Comparison of ENCODE assay signal across 37 mouse cellular contexts in genomic region chr4:98710891-98711290, GRCm38 (mm10). TPM values are rescaled to one million over a fixed set of nuclear protein-coding genes. Genes with fewer than 3 reads are reported as not detected.
"Had no signal": no experiment of that assay in that cellular context is flagged by ENCODE, and none has a peak within 500 bp of the region (broad histone marks: within the 10 kb centered on the region; RNA-seq: fewer than 3 reads in every experiment).

No protein-coding gene starts in this region.

- H3K36me3 ChIP-seq: heart, embryonic 12.5 days; heart, embryonic 15.5 days; hindbrain, embryonic 10.5 days; hindbrain, embryonic 12.5 days; hindbrain, embryonic 13.5 days; hindbrain, embryonic 15.5 days; intestine, embryonic 15.5 days; kidney, embryonic 15.5 days had no signal

- H3K27me3 ChIP-seq: heart, embryonic 12.5 days; heart, embryonic 13.5 days; heart, embryonic 15.5 days; hindbrain, embryonic 12.5 days; hindbrain, embryonic 13.5 days; hindbrain, embryonic 15.5 days; intestine, embryonic 15.5 days; kidney, embryonic 15.5 days had no signal

- H3K27ac ChIP-seq: heart, embryonic 13.5 days; heart, embryonic 15.5 days; hindbrain, embryonic 10.5 days; hindbrain, embryonic 12.5 days; hindbrain, embryonic 13.5 days; hindbrain, embryonic 14.5 days; hindbrain, embryonic 15.5 days; hindbrain, postnatal 0 days; intestine, embryonic 15.5 days; kidney, embryonic 15.5 days; kidney, postnatal 0 days; layer of hippocampus, adult 2 months; left cerebral cortex, adult 2 months had no signal

- H3K4me1 ChIP-seq: heart, embryonic 12.5 days; heart, embryonic 13.5 days; heart, embryonic 15.5 days; hindbrain, embryonic 10.5 days; hindbrain, embryonic 12.5 days; hindbrain, embryonic 13.5 days; hindbrain, embryonic 15.5 days; intestine, embryonic 15.5 days; kidney, embryonic 15.5 days had no signal

- H3K4me3 ChIP-seq: heart, embryonic 12.5 days; heart, embryonic 13.5 days; heart, embryonic 15.5 days; hindbrain, embryonic 10.5 days; hindbrain, embryonic 12.5 days; hindbrain, embryonic 13.5 days; hindbrain, embryonic 15.5 days; intestine, embryonic 15.5 days; kidney, embryonic 15.5 days; layer of hippocampus, adult 2 months; left cerebral cortex, adult 2 months had no signal

- DNase-seq: heart, postnatal 10 days; heart, postnatal 14 days; heart, postnatal 36 days; heart, postnatal 4 days; kidney, adult 11 months; kidney, adult 18-20 months; kidney, adult 2 months; kidney, adult 8-10 months; kidney, adult 9 months; kidney, postnatal 10 days; kidney, postnatal 14 days; kidney, postnatal 25 days; kidney, postnatal 36 days; kidney, postnatal 4 days; layer of hippocampus, adult 9-11 months; layer of hippocampus, postnatal 36 days had no signal

RNA-seq across cellular contexts. Expression of gene L1td1, which starts 15.6 kb away (rescaled TPM):
- polyA plus RNA-seq: heart, embryonic 14.5 days; heart, embryonic 15.5 days; heart, embryonic 16.5 days; heart, postnatal 0 days; hindbrain, embryonic 10.5 days; hindbrain, embryonic 14.5 days; hindbrain, embryonic 16.5 days; inflammation-experienced regulatory T-cells, adult 6 months; intestine, postnatal 0 days; kidney, adult 2 months; large intestine, adult 2 months had no signal
